Mouse (Mus musculus): ENCODE data around the gene Ptafr.

Gene Ptafr

GRCm38 (mm10) chr4:132563965-132564364, at the start of gene Ptafr:
Gene Ptafr, plus strand, starts transcription at chr4:132564067.
- DNase-seq (ENCODE audit: low spot score): no peak

- peak; percentile 78 for DNase-seq (ENCODE audit: low spot score)
These were observed 49.2 kb upstream of the Ptafr start for GRCm38 (mm10) chr4:132514555-132515135.

GRCm38 (mm10) chr4:132515369-132516155, 48.3 kb upstream of the Ptafr start:
- DNase-seq (ENCODE audit: low spot score): peak; percentile 78

- no peak for DNase-seq (ENCODE audit: low spot score)
These were observed 45.8 kb upstream of the Ptafr start for GRCm38 (mm10) chr4:132518066-132518465.

- no peak for DNase-seq (ENCODE audit: low spot score)
These were observed 44.7 kb upstream of the Ptafr start for GRCm38 (mm10) chr4:132519188-132519587.

GRCm38 (mm10) chr4:132524321-132524741, 39.5 kb upstream of the Ptafr start:
- peak; percentile 31 for DNase-seq (ENCODE audit: low spot score)

GRCm38 (mm10) chr4:132524808-132525207, 39.1 kb upstream of the Ptafr start:
- no peak for DNase-seq (ENCODE audit: low spot score)

- no peak for DNase-seq (ENCODE audit: low spot score)
These were observed 37.2 kb upstream of the Ptafr start for GRCm38 (mm10) chr4:132526678-132527077.

GRCm38 (mm10) chr4:132527917-132528522, 35.8 kb upstream of the Ptafr start:
- DNase-seq (ENCODE audit: low spot score): no peak

GRCm38 (mm10) chr4:132529344-132529743, 34.5 kb upstream of the Ptafr start:
- no peak for DNase-seq (ENCODE audit: low spot score)

- DNase-seq (ENCODE audit: low spot score): no peak
These were observed 33.6 kb upstream of the Ptafr start for GRCm38 (mm10) chr4:132530033-132530804.

- DNase-seq (ENCODE audit: low spot score): no peak
These were observed 31.4 kb upstream of the Ptafr start for GRCm38 (mm10) chr4:132532496-132532895.

- peak; percentile 73 for DNase-seq (ENCODE audit: low spot score)
These were observed 30.6 kb upstream of the Ptafr start, which contains the start of gene Atpif1 for GRCm38 (mm10) chr4:132532981-132533916. Gene Atpif1, minus strand, starts transcription at chr4:132533659.

GRCm38 (mm10) chr4:132535406-132536121, 28.3 kb upstream of the Ptafr start, which contains the start of gene Dnajc8:
Gene Dnajc8, plus strand, starts transcription at chr4:132535550.
- DNase-seq (ENCODE audit: low spot score): peak; percentile 92

- no peak for DNase-seq (ENCODE audit: low spot score)
These were observed 24.4 kb upstream of the Ptafr start for GRCm38 (mm10) chr4:132539481-132539880.

GRCm38 (mm10) chr4:132541413-132541812, 22.5 kb upstream of the Ptafr start:
- no peak for DNase-seq (ENCODE audit: low spot score)

GRCm38 (mm10) chr4:132542724-132543123, 21.1 kb upstream of the Ptafr start:
- DNase-seq (ENCODE audit: low spot score): no peak

- DNase-seq (ENCODE audit: low spot score): peak; percentile 68
These were observed 18.0 kb upstream of the Ptafr start for GRCm38 (mm10) chr4:132545851-132546250.

GRCm38 (mm10) chr4:132554221-132554620, 9.6 kb upstream of the Ptafr start:
- no peak for DNase-seq (ENCODE audit: low spot score)

- no peak for DNase-seq (ENCODE audit: low spot score)
These were observed 9.2 kb upstream of the Ptafr start for GRCm38 (mm10) chr4:132554653-132555052.

All from ovary, postnatal 14 days (tissue).